Mouse (Mus musculus) midbrain, embryonic 15.5 days (tissue): ENCODE results near the gene Gmpr2. TPM values are rescaled to one million over a fixed set of nuclear protein-coding genes. Genes with fewer than 3 reads are reported as not detected.

ENCODE experiments used
- polyA plus RNA-seq: library from polyadenylated mRNA; unstranded; fragments of >200 nt; fragmentation: Nextera tagmentation; extraction: Ambion mirVana; gene quantifications from 2 replicates; pipeline ENCODE4 v1.2.1, GENCODE M21; 2015

Gmpr2 gene
- polyA plus RNA-seq, 1 experiment from 2014 or later: 42.8 TPM

Other genes with a start within 250 kb of the Gmpr2 start
- gene Dhrs4, start 193.2 kb upstream of the Gmpr2 start, polyA plus RNA-seq: 20.8 and 21.6 TPM in 2 replicates
- 32.4 and 36.1 TPM in 2 replicates for gene Carmil3, start 181.3 kb upstream of the Gmpr2 start, polyA plus RNA-seq
- gene Cpne6, start 161.5 kb upstream of the Gmpr2 start, polyA plus RNA-seq: 1.9 and 2.1 TPM in 2 replicates
- 0.15 and 0.17 TPM in 2 replicates for gene Nrl, start 147.0 kb upstream of the Gmpr2 start, polyA plus RNA-seq
- 25.4 and 28.0 TPM in 2 replicates for gene Pck2, start 131.7 kb upstream of the Gmpr2 start, polyA plus RNA-seq
- gene Dcaf11, start 111.9 kb upstream of the Gmpr2 start, polyA plus RNA-seq: 129 and 135 TPM in 2 replicates
- gene A730061H03Rik, start 111.5 kb upstream of the Gmpr2 start, polyA plus RNA-seq: 1.4 TPM in 1 of 2 replicates, not detected in the other
- gene Fitm1, start 96.3 kb upstream of the Gmpr2 start, polyA plus RNA-seq: 0.23 TPM in 1 of 2 replicates, not detected in the other
- gene Psme1, start 93.8 kb upstream of the Gmpr2 start, polyA plus RNA-seq: 215 and 217 TPM in 2 replicates
- 29.3 and 32.9 TPM in 2 replicates for gene Emc9, start 86.6 kb upstream of the Gmpr2 start, polyA plus RNA-seq
- 150 and 184 TPM in 2 replicates for gene Psme2, start 80.8 kb upstream of the Gmpr2 start, polyA plus RNA-seq
- gene Rnf31, start 80.2 kb upstream of the Gmpr2 start, polyA plus RNA-seq: 23.0 and 24.2 TPM in 2 replicates
- 10.0 and 13.5 TPM in 2 replicates for gene Irf9, start 68.4 kb upstream of the Gmpr2 start, polyA plus RNA-seq
- 6.5 and 6.6 TPM in 2 replicates for gene Rec8, start 53.9 kb upstream of the Gmpr2 start, polyA plus RNA-seq
- 116 and 121 TPM in 2 replicates for gene Ipo4, start 36.0 kb upstream of the Gmpr2 start, polyA plus RNA-seq
- 0.79 and 1.1 TPM in 2 replicates for gene Gm49378, start 34.0 kb upstream of the Gmpr2 start, polyA plus RNA-seq
- 63.0 and 65.0 TPM in 2 replicates for gene Tm9sf1, start 28.1 kb upstream of the Gmpr2 start, polyA plus RNA-seq
- gene Tssk4, start 21.8 kb upstream of the Gmpr2 start, polyA plus RNA-seq: 0.41 and 0.43 TPM in 2 replicates
- gene Mdp1, start 11.4 kb upstream of the Gmpr2 start, polyA plus RNA-seq: 77.1 and 79.5 TPM in 2 replicates
- gene Nedd8, start 183 bp downstream of the Gmpr2 start, polyA plus RNA-seq: 531 and 550 TPM in 2 replicates
- gene Tinf2, start 9.9 kb downstream of the Gmpr2 start, polyA plus RNA-seq: 25.6 TPM in 2 replicates
- gene Tgm1, start 42.0 kb downstream of the Gmpr2 start, polyA plus RNA-seq: 0.20 and 0.27 TPM in 2 replicates
- gene Rabggta, start 50.3 kb downstream of the Gmpr2 start, polyA plus RNA-seq: 56.7 and 61.4 TPM in 2 replicates
- gene Dhrs1, start 73.7 kb downstream of the Gmpr2 start, polyA plus RNA-seq: 61.6 and 68.7 TPM in 2 replicates
- 28.7 and 31.8 TPM in 2 replicates for gene Nop9, start 73.8 kb downstream of the Gmpr2 start, polyA plus RNA-seq
- 0.25 and 0.66 TPM in 2 replicates for gene Cideb, start 86.5 kb downstream of the Gmpr2 start, polyA plus RNA-seq
- gene Ltb4r2, start 89.5 kb downstream of the Gmpr2 start, polyA plus RNA-seq: 0.67 and 0.70 TPM in 2 replicates
- 0.41 and 0.59 TPM in 2 replicates for gene Ltb4r1, start 94.0 kb downstream of the Gmpr2 start, polyA plus RNA-seq
- 5.7 and 6.2 TPM in 2 replicates for gene Adcy4, start 112.2 kb downstream of the Gmpr2 start, polyA plus RNA-seq
- gene Ripk3, start 116.9 kb downstream of the Gmpr2 start, polyA plus RNA-seq: 2.3 and 2.7 TPM in 2 replicates
- 8.4 and 10.8 TPM in 2 replicates for gene Nfatc4, start 151.2 kb downstream of the Gmpr2 start, polyA plus RNA-seq
- gene Nynrin, start 182.1 kb downstream of the Gmpr2 start, polyA plus RNA-seq: 12.4 and 13.6 TPM in 2 replicates
- 0.19 and 0.20 TPM in 2 replicates for gene Cbln3, start 212.5 kb downstream of the Gmpr2 start, polyA plus RNA-seq
- gene Khnyn, start 213.0 kb downstream of the Gmpr2 start, polyA plus RNA-seq: 10.9 and 11.4 TPM in 2 replicates
- 169 and 175 TPM in 2 replicates for gene Sdr39u1, start 228.4 kb downstream of the Gmpr2 start, polyA plus RNA-seq